ENCODE assay signal across 13 mouse cellular contexts in the genomic region with DNA sequence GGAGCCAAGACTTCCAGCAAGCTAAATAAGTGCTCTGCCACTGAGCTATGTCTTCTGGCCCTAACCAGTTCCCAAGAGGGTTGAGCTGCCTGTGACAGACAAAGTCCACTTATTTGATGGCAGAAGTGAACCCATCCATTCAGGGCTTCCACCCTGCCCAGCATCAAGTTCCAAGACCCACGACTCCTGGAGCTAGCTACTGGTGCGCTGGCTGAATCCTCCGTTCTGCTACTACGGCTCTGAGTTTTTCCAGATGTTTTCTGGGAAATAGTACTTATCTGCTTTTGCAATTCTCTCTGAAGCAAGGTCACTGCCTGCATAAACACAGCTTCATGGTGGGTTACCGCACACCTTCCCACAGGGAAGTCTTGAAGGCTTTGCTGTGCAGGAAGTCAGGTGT. TPM values are rescaled to one million over a fixed set of nuclear protein-coding genes. Genes with fewer than 3 reads are reported as not detected.
DNase-seq lines count a peak whose midpoint lies in the region; ATAC-seq and TF ChIP-seq lines count a peak whose summit lies in the region.
"Had no signal": no experiment of that assay in that cellular context is flagged by ENCODE, and none has a peak within 500 bp of the region (broad histone marks: within the 10 kb centered on the region; RNA-seq: fewer than 3 reads in every experiment).

No protein-coding gene starts in this region.

- intact Hi-C loops in left cerebral cortex, postnatal 25 days (cut with DNase I), result no loop called here

- H3K4me2 ChIP-seq in heart, embryonic 13.5 days, result no peak overlapping the region
- no peak overlapping the region for H3K4me2 ChIP-seq in hindbrain, embryonic 14.5 days (replicated peaks)
- H3K4me2 ChIP-seq: midbrain, embryonic 15.5 days had no signal

- TF ChIP-seq POLR2A in lung, adult 2 months (IDR thresholded peaks at IDR 0.05; ENCODE audit: borderline replicate concordance, extremely low read depth, low read depth, low read length), result no peak

- ATAC-seq in heart, embryonic 13.5 days (ENCODE audit: extremely low read depth, insufficient number of reproducible peaks, low FRiP score, low TSS enrichment), result no peak
- no peak for ATAC-seq in hindbrain, embryonic 14.5 days (ENCODE audit: low FRiP score)
- ATAC-seq: midbrain, embryonic 15.5 days had no signal

- 69% methylated on average over 5 of the region's 5 CpGs for WGBS in lung, adult 2 months
- 62% methylated on average over 5 of the region's 5 CpGs for WGBS in heart, embryonic 13.5 days
- 89% methylated on average over 5 of the region's 5 CpGs for WGBS in hindbrain, embryonic 14.5 days

- no peak overlapping the region for H3K4me3 ChIP-seq in lung, adult 2 months (replicated peaks; ENCODE audit: extremely low read depth, low read depth, low read length)
- no peak overlapping the region for H3K4me3 ChIP-seq in heart, embryonic 13.5 days
- no peak overlapping the region for H3K4me3 ChIP-seq in hindbrain, embryonic 14.5 days (replicated peaks; ENCODE audit: low read length)
- H3K4me3 ChIP-seq: forebrain, embryonic 10.5 days; midbrain, embryonic 15.5 days had no signal

- H3K27ac ChIP-seq in heart, embryonic 13.5 days (replicated peaks), result 0 out of 2 replicates have a peak overlapping the region, but pooled peaks have one; percentile 5
- H3K27ac ChIP-seq in hindbrain, embryonic 14.5 days, result no peak overlapping the region
- H3K27ac ChIP-seq: forebrain, embryonic 10.5 days; liver, embryonic 14.5 days; midbrain, embryonic 15.5 days had no signal

- peaks cover 11% of the 10 kb centered on the region for H3K4me1 ChIP-seq in lung, adult 2 months (ENCODE audit: control insufficient read depth, insufficient read depth, low read length)
- 0 out of 2 replicates have a peak, but pooled peaks cover 11% of the 10 kb centered on the region for H3K4me1 ChIP-seq in heart, embryonic 13.5 days
- H3K4me1 ChIP-seq in hindbrain, embryonic 14.5 days (replicated peaks; ENCODE audit: control insufficient read depth, insufficient read depth, low read length), result 0 out of 2 replicates have a peak, but pooled peaks cover 4% of the 10 kb centered on the region
- H3K4me1 ChIP-seq: midbrain, embryonic 15.5 days had no signal

- TF ChIP-seq CTCF in lung, adult 2 months (IDR thresholded peaks at IDR 0.05; ENCODE audit: insufficient read depth, low read length), result no peak

- no peaks in the 10 kb centered on the region for H3K9me3 ChIP-seq in heart, embryonic 13.5 days
- no peaks in the 10 kb centered on the region for H3K9me3 ChIP-seq in hindbrain, embryonic 14.5 days (ENCODE audit: control insufficient read depth, low read length)
- H3K9me3 ChIP-seq: forebrain, embryonic 10.5 days; G1E; midbrain, embryonic 15.5 days had no signal

- no peak overlapping the region for H3K9ac ChIP-seq in heart, embryonic 13.5 days
- H3K9ac ChIP-seq in hindbrain, embryonic 14.5 days, result no peak overlapping the region
- H3K9ac ChIP-seq: liver, embryonic 14.5 days; midbrain, embryonic 15.5 days had no signal

- DNase-seq in embryo, embryonic 11 days, result peak; percentile 30
- DNase-seq in embryo, embryonic 10.5 days (ENCODE audit: low spot score), result no peak
- DNase-seq in lung, adult 18-20 months, result peak; percentile 23 to 53
- no peak for DNase-seq in lung, adult 2 months
- peak; percentile 36 for DNase-seq in lung, postnatal 25 days (ENCODE audit: low spot score)
- no peak for DNase-seq in hindbrain, embryonic 14.5 days (ENCODE audit: low spot score)
- DNase-seq in left cerebral cortex, postnatal 25 days (ENCODE audit: low spot score in 2 of 2), result no peak
- DNase-seq: right cerebral cortex, postnatal 25 days had no signal

- H3K36me3 ChIP-seq in heart, embryonic 13.5 days, result no peaks in the 10 kb centered on the region
- H3K36me3 ChIP-seq in hindbrain, embryonic 14.5 days (replicated peaks; ENCODE audit: control insufficient read depth, insufficient read depth), result no peaks in the 10 kb centered on the region
- H3K36me3 ChIP-seq: forebrain, embryonic 10.5 days; G1E; midbrain, embryonic 15.5 days had no signal

- no peaks in the 10 kb centered on the region for H3K27me3 ChIP-seq in heart, embryonic 13.5 days (replicated peaks)
- no peaks in the 10 kb centered on the region for H3K27me3 ChIP-seq in hindbrain, embryonic 14.5 days (ENCODE audit: control insufficient read depth, insufficient read depth, low read length)
- H3K27me3 ChIP-seq: midbrain, embryonic 15.5 days had no signal

RNA-seq across cellular contexts. Expression of gene Apod, which starts 11.4 kb away (rescaled TPM):
- polyA plus RNA-seq in lung, adult 2 months (2012; rRNA removed), result 2.9 and 5.1 TPM in 2 replicates
- 0.23 TPM in 1 of 2 replicates, not detected in the other for polyA plus RNA-seq in heart, embryonic 13.5 days (2015; fragmentation: Nextera tagmentation; extraction: Ambion mirVana)
- 73.7 and 76.7 TPM in 2 replicates for polyA plus RNA-seq in hindbrain, embryonic 14.5 days (2014; fragmentation: Nextera tagmentation; extraction: Ambion mirVana)
- total RNA-seq in left cerebral cortex, postnatal 25 days (2021), result 100 to 1,000 TPM; 136 to 141 TPM
- total RNA-seq: G1E had no signal
- polyA plus RNA-seq: G1E had no signal

RNA-seq across cellular contexts. Expression of gene Ppp1r2, which starts 50.9 kb away (rescaled TPM):
- polyA plus RNA-seq in lung, adult 2 months (2012; rRNA removed), result 89.0 and 116 TPM in 2 replicates
- 92.6 and 93.3 TPM in 2 replicates for polyA plus RNA-seq in heart, embryonic 13.5 days (2015; fragmentation: Nextera tagmentation; extraction: Ambion mirVana)
- 103 and 107 TPM in 2 replicates for polyA plus RNA-seq in hindbrain, embryonic 14.5 days (2014; fragmentation: Nextera tagmentation; extraction: Ambion mirVana)
- 100 to 1,000 TPM in 1 of 2 experiments, 10 to 100 TPM in 1; 95.9 to 112 TPM for total RNA-seq in left cerebral cortex, postnatal 25 days (2021)

Comparison
In these comparisons a context has a peak if more than half of its experiments do, and no peak if none do; other contexts are left out.
1. DNase-seq: peak in embryo, embryonic 11 days (single experiment), lung, adult 18-20 months (2 of 2) and lung, postnatal 25 days (single experiment); none in embryo, embryonic 10.5 days (single experiment), lung, adult 2 months (single experiment), hindbrain, embryonic 14.5 days (single experiment) and left cerebral cortex, postnatal 25 days (0 of 2).
2. RNA of gene Apod, which starts 11.4 kb away (polyA plus RNA-seq): 73.7 to 76.7 TPM in hindbrain, embryonic 14.5 days; 2.9 to 5.1 TPM in lung, adult 2 months and 0.23 TPM in heart, embryonic 13.5 days; every median in the first group is over 10 times any median in the second.